Mouse (Mus musculus): ENCODE data around the gene Tamm41.
A peak's percentile ranks its signal among the peaks of the same experiment; 100 is the strongest.

Tamm41 gene

GRCm38 (mm10) chr6:114974331-114974730, 63.3 kb downstream of the Tamm41 start:
- no peak for DNase-seq (ENCODE audit: low spot score)

DNA sequence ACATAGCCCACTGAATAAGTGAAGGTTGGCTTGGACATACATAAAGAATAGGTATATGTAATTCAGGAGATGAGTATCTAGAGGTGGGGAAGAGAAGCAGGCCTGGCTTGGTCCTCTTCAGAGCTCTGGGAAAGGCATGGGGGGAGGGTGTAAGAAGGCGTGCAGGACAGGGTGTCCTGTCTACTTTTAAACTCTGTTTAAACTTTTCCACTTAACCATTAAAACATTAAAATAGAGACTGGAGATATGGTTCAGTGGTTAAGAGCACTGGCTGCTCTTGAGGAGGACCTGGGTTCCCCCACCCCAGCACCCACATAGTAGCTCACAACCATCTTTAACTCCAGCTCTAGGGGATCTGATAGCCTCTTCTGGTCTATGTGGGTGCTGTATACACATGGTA, 64.7 kb downstream of the Tamm41 start:
- no peak for DNase-seq (ENCODE audit: low spot score)

- DNase-seq (ENCODE audit: low spot score), result no peak
Measured at GRCm38 (mm10) chr6:114970895-114971294, 66.8 kb downstream of the Tamm41 start.

DNA sequence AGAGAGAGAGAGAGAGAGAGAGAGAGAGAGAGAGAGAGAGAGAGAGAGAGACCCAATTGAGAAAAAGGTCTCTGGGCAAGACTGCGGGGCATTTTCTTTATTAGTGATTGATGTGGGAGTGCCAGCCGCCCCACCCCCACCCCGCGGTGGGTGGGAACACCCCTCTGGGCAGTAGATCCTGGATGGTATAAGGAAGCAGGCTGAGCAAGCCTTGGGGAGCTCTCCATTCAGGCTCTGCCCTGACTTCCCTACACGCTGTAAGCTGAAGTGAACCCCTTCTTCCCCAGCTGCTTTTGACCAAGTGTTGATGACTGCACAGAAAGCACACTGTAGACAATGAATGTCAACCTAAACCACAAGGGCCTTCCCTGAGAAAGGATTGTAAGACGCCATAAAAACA, 67.3 kb downstream of the Tamm41 start:
- DNase-seq (ENCODE audit: low spot score), result no peak

GRCm38 (mm10) chr6:114969213-114970120, 68.2 kb downstream of the Tamm41 start, which contains the start of gene Vgll4:
TSS of gene Vgll4 (minus strand) at chr6:114969994.
- DNase-seq (ENCODE audit: low spot score), result peak; percentile 44

- DNase-seq (ENCODE audit: low spot score), result peak; percentile 84
Measured at GRCm38 (mm10) chr6:114968361-114969212, 69.1 kb downstream of the Tamm41 start.

GRCm38 (mm10) chr6:114967623-114968022, 70.1 kb downstream of the Tamm41 start:
- DNase-seq (ENCODE audit: low spot score), result no peak

GRCm38 (mm10) chr6:114966396-114967154, 71.1 kb downstream of the Tamm41 start:
- DNase-seq (ENCODE audit: low spot score), result no peak

DNA sequence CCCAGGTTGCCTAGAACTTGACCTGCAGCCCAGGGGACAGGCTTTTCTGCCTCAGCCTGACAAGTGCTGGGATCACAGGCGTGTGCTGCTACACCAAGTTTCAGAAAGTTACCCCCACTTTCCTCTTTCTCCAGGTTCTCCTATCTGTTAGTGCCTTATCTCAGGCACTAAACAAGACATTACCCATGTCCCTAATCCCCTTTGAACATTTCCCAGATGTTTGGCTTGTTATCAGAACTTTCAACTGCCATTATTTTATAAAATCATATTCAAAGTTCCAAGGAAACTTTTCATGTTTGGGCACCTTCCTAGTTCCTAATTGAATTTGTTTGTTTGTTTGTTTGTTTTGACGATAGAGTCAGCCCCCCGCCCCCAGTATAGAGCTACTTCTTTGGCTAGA, 71.9 kb downstream of the Tamm41 start:
- DNase-seq (ENCODE audit: low spot score), result no peak

GRCm38 (mm10) chr6:114965396-114965795, 72.3 kb downstream of the Tamm41 start:
- DNase-seq (ENCODE audit: low spot score), result no peak

GRCm38 (mm10) chr6:114964235-114964634, 73.4 kb downstream of the Tamm41 start:
- DNase-seq (ENCODE audit: low spot score), result no peak

DNA sequence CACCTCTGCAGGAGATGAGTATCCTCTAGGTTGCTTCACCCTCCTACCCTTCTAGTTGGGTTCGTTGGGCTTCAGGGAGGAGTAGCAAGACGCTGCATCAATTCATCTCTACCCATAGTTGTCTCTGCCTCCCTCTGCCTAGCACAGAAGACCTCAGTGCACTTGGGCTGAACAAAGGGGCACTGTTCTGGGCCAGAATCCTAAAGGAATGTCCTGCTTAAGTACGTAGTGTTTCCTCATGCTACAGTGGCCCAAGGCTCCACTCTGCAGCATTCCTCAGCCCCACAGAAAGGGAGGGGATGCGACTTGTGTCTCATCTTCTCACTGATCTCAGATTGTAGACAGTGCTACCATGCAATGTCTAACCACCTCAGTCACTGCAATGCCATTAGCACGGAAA, 74.0 kb downstream of the Tamm41 start:
- DNase-seq (ENCODE audit: low spot score), result no peak

- no peak for DNase-seq (ENCODE audit: low spot score)
Measured at GRCm38 (mm10) chr6:114961276-114962068, 76.2 kb downstream of the Tamm41 start.

- no peak for DNase-seq (ENCODE audit: low spot score)
Measured at GRCm38 (mm10) chr6:114959012-114959398, 78.7 kb downstream of the Tamm41 start.

- no peak for DNase-seq (ENCODE audit: low spot score)
Measured at GRCm38 (mm10) chr6:114958249-114959011, 79.2 kb downstream of the Tamm41 start.

- DNase-seq (ENCODE audit: low spot score), result no peak
Measured at GRCm38 (mm10) chr6:114957756-114958155, 79.9 kb downstream of the Tamm41 start.

DNA sequence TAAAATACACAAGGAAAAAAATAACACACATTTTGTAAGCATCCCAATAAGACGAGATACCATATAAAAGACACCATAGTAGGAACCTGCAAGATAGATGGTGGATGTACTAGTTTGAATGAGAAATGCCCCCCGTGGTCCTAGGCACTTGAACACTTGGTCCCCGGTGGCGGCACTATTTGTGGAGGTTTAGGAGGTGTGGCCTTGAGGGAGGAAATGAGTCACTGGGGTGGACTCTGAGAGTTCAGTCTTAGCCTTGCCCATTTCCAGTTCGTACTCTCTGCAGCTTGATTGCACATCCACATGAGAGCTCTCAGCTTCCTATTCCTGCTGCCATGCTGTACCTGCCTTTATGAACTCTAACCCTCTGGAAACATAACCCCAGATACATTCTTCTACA, 83.2 kb downstream of the Tamm41 start:
- DNase-seq (ENCODE audit: low spot score), result no peak
